Mouse (Mus musculus) ES-Bruce4 (cell line): Measurements from ENCODE around the gene 1700057G04Rik. TPM values are rescaled to one million over a fixed set of nuclear protein-coding genes. Genes with fewer than 3 reads are reported as not detected.

Experiments used
- H3K27ac ChIP-seq: 2 replicates; pipeline ENCODE4 v1.5.1; 2012; ENCODE audit warnings: low read length, inconsistent platforms; ENCODE audit not compliant: insufficient read depth
- H3K27me3 ChIP-seq: 2 replicates; pipeline ENCODE4 v1.6.1; 2012; ENCODE audit warnings: mild to moderate bottlenecking, low read length, inconsistent platforms; ENCODE audit not compliant: control insufficient read depth, poor library complexity, insufficient read depth, severe bottlenecking
- H3K36me3 ChIP-seq: 2 replicates; pipeline ENCODE4 v1.6.1; 2012; ENCODE audit warnings: inconsistent platforms, mild to moderate bottlenecking, low read length, moderate library complexity; ENCODE audit not compliant: control insufficient read depth, poor library complexity, insufficient read depth, severe bottlenecking
- H3K4me1 ChIP-seq: one replicate; pipeline ENCODE4 v1.8.1; 2011; ENCODE audit warnings: low read length; ENCODE audit not compliant: control insufficient read depth, insufficient read depth
- H3K4me3 ChIP-seq: 2 replicates; pipeline ENCODE4 v1.5.1; 2011; ENCODE audit warnings: low read depth, mild to moderate bottlenecking, low read length
- H3K9ac ChIP-seq: 2 replicates; pipeline ENCODE4 v1.6.1; 2012; ENCODE audit warnings: low read depth, mild to moderate bottlenecking, inconsistent platforms; ENCODE audit not compliant: poor library complexity, severe bottlenecking
- H3K9me3 ChIP-seq: replicated peaks from 2 replicates; pipeline ENCODE4 v1.6.1; 2012; ENCODE audit warnings: mild to moderate bottlenecking, low read length, inconsistent platforms; ENCODE audit not compliant: control insufficient read depth, poor library complexity, insufficient read depth, severe bottlenecking
- CTCF ChIP-seq: IDR thresholded peaks from one replicate; pipeline ENCODE4 v1.8.1; 2011; ENCODE audit warnings: low read depth, low read length
- EP300 ChIP-seq: IDR thresholded peaks from 2 replicates; pipeline ENCODE4 v1.6.1; 2011; ENCODE audit warnings: low read depth, low read length; ENCODE audit not compliant: insufficient read depth
- POLR2A ChIP-seq: IDR thresholded peaks from one replicate; pipeline ENCODE4 v1.8.1; 2011; ENCODE audit warnings: low read length; ENCODE audit not compliant: insufficient read depth
- polyA plus RNA-seq: library from polyadenylated mRNA; stranded (reverse); fragments of >200 nt; gene quantifications from 2 replicates; pipeline ENCODE4 v1.2.4, GENCODE M21; 2011; ENCODE audit warnings: low read depth; ENCODE audit not compliant: missing spikeins, insufficient read depth, insufficient read length

1700057G04Rik gene
- polyA plus RNA-seq, 1 experiment, result not detected

- Histone ChIP-seq H3K9ac (no peak within 1 kb of the TSS), H3K9me3 (no peaks in the 10 kb centered on the region), H3K36me3 (no peaks in the 10 kb centered on the region; the same call in 1 of the 2 replicates), H3K27ac (no peak within 1 kb of the TSS; the same call in 1 of the 2 replicates), H3K4me1 (peaks cover 3% of the 10 kb centered on the region), H3K4me3 (no peak within 1 kb of the TSS), H3K27me3 (no peaks in the 10 kb centered on the region)
- no peak for TF ChIP-seq CTCF
- no peak for TF ChIP-seq POLR2A
- TF ChIP-seq EP300, result no peak
These were observed 33.5 kb upstream of the 1700057G04Rik start, which contains the start of gene Plscr2 for GRCm38 (mm10) chr9:92275486-92276207. TSS of gene Plscr2 (plus strand) at chr9:92275602.

- Histone ChIP-seq H3K9me3 (no peaks in the 10 kb centered on the region), H3K27ac (no peak overlapping the region), H3K9ac (no peak overlapping the region), H3K36me3 (no peaks in the 10 kb centered on the region; the same call in 1 of the 2 replicates), H3K4me3 (no peak overlapping the region), H3K27me3 (no peaks in the 10 kb centered on the region; the same call in 1 of the 2 replicates), H3K4me1 (peaks cover 3% of the 10 kb centered on the region)
- TF ChIP-seq CTCF, result no peak
- no peak for TF ChIP-seq POLR2A
- no peak for TF ChIP-seq EP300
These were observed 32.8 kb upstream of the 1700057G04Rik start for GRCm38 (mm10) chr9:92276360-92276759.

GRCm38 (mm10) chr9:92280048-92280447 lies 29.1 kb upstream of the 1700057G04Rik start:
- no peaks in the 10 kb centered on the region for H3K9me3 ChIP-seq
- H3K4me3 ChIP-seq, result no peak overlapping the region
- peaks cover 3% of the 10 kb centered on the region for H3K4me1 ChIP-seq
- TF ChIP-seq POLR2A, result no peak
- TF ChIP-seq EP300, result no peak
- TF ChIP-seq CTCF, result no peak
- H3K27ac ChIP-seq, result no peak overlapping the region
- no peaks in the 10 kb centered on the region; the same call in 1 of the 2 replicates for H3K27me3 ChIP-seq
- H3K9ac ChIP-seq, result no peak overlapping the region
- H3K36me3 ChIP-seq, result no peaks in the 10 kb centered on the region

- Histone ChIP-seq H3K4me1 (no peaks in the 10 kb centered on the region), H3K4me3 (no peak overlapping the region), H3K9me3 (no peaks in the 10 kb centered on the region), H3K9ac (no peak overlapping the region), H3K36me3 (no peaks in the 10 kb centered on the region), H3K27ac (no peak overlapping the region), H3K27me3 (no peaks in the 10 kb centered on the region; the same call in 1 of the 2 replicates)
- TF ChIP-seq POLR2A, result no peak
These were observed 26.5 kb upstream of the 1700057G04Rik start for GRCm38 (mm10) chr9:92282563-92283171.

- no peak overlapping the region for H3K4me3 ChIP-seq
- H3K4me1 ChIP-seq, result no peaks in the 10 kb centered on the region
- H3K9ac ChIP-seq, result no peak overlapping the region
- H3K36me3 ChIP-seq, result no peaks in the 10 kb centered on the region
- H3K27ac ChIP-seq, result no peak overlapping the region
- H3K9me3 ChIP-seq, result no peaks in the 10 kb centered on the region
- no peaks in the 10 kb centered on the region for H3K27me3 ChIP-seq
- TF ChIP-seq POLR2A (no peak), EP300 (no peak), CTCF (no peak)
These were observed 19.5 kb upstream of the 1700057G04Rik start for GRCm38 (mm10) chr9:92289675-92290074.

GRCm38 (mm10) chr9:92292169-92292568 lies 17.0 kb upstream of the 1700057G04Rik start:
- no peak overlapping the region for H3K4me3 ChIP-seq
- H3K4me1 ChIP-seq, result no peaks in the 10 kb centered on the region
- no peak overlapping the region for H3K9ac ChIP-seq
- no peaks in the 10 kb centered on the region for H3K36me3 ChIP-seq
- H3K27ac ChIP-seq, result no peak overlapping the region
- TF ChIP-seq EP300 (no peak), CTCF (no peak), POLR2A (no peak)
- H3K9me3 ChIP-seq, result no peaks in the 10 kb centered on the region
- no peaks in the 10 kb centered on the region for H3K27me3 ChIP-seq
